Mouse (Mus musculus): ENCODE results near the gene Mrps36.
A peak's percentile ranks its signal among the peaks of the same experiment; 100 is the strongest.
"Not testable (repeated sequence)": the region's sequence is repeated elsewhere in the genome, so short reads cannot be mapped to it uniquely, and the experiment has no call there.

Mrps36 gene

DNA sequence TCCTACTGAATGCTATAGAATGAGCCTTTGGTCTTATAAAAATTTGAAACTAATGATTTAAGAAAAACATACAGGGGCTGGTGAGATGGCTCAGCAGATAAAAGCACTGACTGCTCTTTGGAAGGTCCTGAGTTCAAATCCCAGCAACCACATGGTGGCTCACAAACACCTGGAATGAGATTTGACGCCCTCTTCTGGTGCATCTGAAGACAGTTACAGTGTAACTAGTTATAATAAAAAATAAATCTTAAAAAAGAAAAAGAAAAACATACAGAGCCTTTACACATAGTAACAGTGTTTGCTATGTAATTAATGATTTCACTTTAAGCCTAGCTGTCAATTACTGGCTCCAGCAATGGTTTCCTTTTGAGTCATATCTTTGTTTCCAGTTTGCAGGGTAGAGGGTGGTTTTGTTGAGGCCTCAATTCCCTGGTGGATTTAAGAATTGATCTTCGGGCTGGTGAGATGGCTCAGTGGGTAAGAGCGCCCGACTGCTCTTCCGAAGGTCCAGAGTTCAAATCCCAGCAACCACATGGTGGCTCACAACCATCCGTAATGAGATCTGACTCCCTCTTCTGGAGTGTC is 12.9 kb downstream of the Mrps36 start:
- DNase-seq = not testable (repeated sequence)

- DNase-seq = peak; percentile 90
Measured at GRCm38 (mm10) chr13:100730861-100731176, 13.6 kb downstream of the Mrps36 start, which contains the start of gene Cdk7. Gene Cdk7, minus strand, starts transcription at chr13:100730939.

DNA sequence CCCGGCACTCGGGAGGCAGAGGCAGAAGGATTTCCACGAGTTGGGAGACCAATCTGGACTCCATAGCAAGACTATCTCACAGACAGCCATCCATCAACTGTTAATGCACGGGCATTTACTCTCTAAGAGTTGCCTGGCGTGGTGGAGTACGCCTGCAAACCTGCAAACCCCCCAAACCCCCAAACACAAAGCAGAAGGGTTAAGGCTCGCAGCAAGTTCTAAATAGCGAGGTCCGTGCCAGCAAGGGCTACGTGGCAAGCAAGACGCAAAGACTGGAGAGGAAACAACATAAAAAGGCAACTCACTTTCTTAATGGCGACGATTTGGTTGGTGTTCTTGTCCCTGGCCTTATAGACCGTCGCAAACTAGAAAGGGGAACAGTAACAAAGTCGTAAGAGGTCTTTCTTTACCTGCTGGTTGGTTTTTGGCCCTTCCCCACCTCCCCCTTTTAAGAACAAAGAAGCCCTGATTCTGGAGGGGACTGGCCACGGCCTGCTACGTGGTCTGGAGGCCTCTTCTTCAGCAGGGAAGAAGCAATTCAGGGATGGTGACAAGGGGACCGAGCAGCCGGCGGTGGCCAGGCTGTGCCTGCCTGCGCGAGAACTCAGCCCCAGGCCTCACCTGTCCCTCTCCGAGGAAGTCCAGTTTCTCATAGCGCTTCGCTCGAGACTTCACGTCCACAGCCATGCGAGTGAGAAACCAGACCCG is 14.2 kb downstream of the Mrps36 start:
- peak; percentile 36 for DNase-seq

DNA sequence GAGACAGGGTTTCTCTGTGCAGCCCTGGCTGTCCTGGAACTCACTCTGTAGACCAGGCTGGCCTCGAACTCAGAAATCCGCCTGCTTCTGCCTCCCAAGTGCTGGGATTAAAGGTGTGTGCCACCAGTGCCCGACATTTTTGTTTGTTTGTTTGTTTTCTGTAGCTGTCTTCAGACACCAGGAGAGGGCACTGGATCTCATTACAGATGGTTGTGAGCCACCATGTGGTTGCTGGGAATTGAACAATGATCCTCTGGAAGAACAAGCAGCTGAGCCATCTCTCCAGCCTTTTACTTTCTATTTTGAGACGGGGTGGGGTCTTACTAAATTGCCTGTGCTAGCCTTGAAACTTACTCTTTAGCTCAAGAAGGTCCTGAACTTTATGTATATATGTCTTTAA is 15.9 kb downstream of the Mrps36 start:
- not testable (repeated sequence) for DNase-seq

DNA sequence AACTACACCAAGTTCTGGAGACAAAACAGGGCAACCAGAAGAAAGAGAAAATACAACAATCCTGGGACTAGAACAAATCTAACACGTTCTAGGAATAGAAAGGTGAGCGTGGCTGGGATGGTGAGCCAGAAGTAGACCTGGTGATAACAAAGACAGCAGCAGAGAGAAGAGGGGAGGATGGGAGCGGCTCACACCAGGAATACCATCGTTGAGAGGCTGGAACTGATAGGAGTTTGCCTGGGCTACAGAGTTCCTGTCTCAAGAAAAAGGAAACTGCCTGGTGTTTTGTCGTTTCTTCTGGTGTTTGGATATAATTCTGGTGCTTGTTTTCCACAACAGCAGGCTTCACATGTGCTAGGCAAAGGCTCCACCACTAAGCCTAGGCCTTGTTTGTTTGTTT is 16.4 kb downstream of the Mrps36 start:
- no peak for DNase-seq

GRCm38 (mm10) chr13:100725194-100725593 is 19.3 kb downstream of the Mrps36 start:
- DNase-seq = no peak

GRCm38 (mm10) chr13:100724051-100724754 is 20.3 kb downstream of the Mrps36 start:
- DNase-seq = no peak

DNA sequence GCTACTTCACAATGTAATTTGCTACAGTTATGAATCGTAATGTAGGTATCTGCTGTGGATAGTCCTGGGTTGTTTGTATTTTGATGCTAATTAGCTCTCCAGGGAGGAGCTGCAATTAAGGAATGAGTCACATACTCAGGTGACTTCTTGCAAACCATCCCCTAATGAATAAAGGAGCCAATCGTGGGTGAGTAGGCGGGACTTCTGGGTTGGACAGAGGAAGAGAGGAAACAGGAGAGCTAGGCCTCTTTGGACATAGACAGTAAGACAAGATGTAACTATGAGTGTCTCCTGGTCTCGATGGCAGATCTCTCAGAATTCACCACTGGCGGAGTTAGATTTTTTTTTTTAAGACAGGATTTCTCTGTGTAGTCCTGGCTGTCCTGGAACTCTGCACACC is 22.8 kb downstream of the Mrps36 start:
- no peak for DNase-seq

DNA sequence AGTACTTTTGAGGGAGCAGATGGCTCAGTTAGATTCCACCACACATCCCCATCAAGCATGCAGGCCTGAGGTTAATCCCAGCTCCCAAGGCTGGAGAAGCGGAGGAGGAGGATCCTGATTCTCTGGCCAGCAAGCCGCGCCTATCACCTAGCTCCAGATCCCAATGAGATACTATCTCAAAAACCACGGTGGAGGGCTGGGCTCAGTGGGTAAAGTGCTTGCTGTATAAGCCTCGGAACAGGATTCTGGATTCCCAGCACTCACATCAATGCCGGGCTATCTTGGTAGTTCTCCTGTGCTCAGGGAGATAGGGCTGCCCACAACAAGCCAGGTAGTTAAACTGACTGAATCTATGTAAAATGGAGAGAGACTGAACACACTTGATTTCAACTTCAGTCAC is 29.0 kb downstream of the Mrps36 start:
- no peak for DNase-seq

DNA sequence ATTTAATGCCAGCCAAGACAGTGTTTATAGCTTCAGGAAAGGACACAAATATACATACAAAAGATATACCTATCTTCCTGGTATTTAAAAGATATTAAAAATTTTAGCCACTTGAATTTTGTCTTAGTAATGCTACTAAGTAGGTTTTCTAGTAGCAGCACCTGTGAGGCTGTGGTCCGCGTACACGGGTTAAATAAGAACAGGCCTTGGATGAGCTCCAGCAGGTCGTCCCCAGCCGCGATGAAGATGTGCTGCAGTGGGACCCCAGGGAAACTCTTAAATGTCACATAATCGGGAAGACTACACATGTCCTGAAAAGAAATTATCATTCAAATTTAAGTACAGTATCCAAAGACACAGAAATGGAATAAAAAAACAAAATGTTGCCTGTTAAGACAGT is 38.3 kb downstream of the Mrps36 start:
- no peak for DNase-seq

DNA sequence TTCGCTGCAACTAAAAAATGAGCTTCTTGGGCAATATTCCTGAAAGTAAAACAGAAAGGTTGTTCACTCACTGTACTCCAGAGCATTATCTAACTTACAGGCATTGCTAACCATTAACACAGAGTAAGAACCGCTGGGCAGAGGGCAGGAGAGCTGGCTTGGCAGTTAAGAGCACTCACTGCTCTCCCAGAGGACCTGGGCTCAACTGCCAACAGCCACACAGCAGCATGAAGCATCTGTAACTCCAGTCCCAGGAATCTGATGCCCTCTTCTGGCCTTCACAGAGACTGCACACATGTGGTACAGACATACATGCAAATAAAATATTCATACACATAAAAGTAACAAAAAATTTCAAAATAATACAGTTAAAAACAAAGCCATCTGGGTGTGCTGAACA is 41.0 kb downstream of the Mrps36 start:
- no peak for DNase-seq

DNA sequence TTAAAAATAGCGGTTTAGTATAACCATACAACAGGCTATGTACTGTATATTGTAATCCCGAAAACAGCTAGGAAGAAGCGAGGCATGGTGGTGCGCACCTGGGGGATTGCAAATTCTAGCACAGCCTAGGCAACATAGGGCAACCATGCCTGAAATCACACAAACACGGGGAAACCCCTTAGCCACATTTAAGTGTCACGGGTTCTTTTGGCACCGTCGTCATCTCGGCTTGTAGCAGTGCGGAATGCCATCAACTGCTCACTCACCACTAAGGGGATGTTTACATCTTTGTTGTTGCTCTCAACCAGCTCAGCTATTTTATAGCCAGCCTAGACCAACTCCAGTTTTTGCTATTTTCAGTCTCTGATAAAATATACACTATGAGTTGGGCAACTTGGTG is 45.6 kb downstream of the Mrps36 start:
- DNase-seq = no peak

DNA sequence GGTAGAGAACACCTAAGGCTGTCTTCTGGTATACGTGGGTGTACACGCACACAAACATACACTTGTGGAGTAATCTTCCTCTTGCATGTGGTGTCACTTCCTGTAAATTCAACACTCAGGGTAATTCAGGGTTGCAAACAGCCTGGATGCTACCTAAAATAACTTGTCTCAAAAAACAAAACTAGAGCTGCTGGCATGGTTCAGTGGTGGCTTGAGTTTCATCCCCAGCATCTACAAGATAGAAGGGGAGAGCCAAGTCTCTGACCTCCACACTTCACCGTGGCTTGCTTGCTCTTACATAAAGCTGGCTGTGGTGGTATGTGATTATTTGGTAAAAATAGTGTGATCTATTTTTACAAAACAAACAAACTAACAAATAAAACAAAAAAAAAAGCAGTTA is 46.9 kb downstream of the Mrps36 start:
- DNase-seq = no peak

- DNase-seq = no peak
Measured at GRCm38 (mm10) chr13:100687513-100687912, 56.9 kb downstream of the Mrps36 start.

Measured in cerebellum, adult 11-12 months (tissue).